Mouse (Mus musculus): ENCODE data around the gene Sdsl. TPM values are rescaled to one million over a fixed set of nuclear protein-coding genes. Genes with fewer than 3 reads are reported as not detected.
A peak's percentile ranks its signal among the peaks of the same experiment; 100 is the strongest.

The Sdsl gene
- polyA plus RNA-seq, 1 experiment from 2014 or later: 9.9 TPM

- peaks cover 98% of the 10 kb centered on the region for H3K27me3 ChIP-seq (replicated peaks; ENCODE audit: control insufficient read depth, insufficient read depth, low read length)
- DNase-seq (ENCODE audit: low spot score) (no peak), ATAC-seq (replicated peaks; ENCODE audit: low FRiP score, low TSS enrichment, low read depth) (no peak)
- H3K36me3 ChIP-seq (ENCODE audit: control insufficient read depth, insufficient read depth, low read length): no peaks in the 10 kb centered on the region
- no peak within 1 kb of the TSS for H3K9ac ChIP-seq (ENCODE audit: low read length)
- under 1% methylated on average over 69 of the region's 69 CpGs for WGBS
- no peak within 1 kb of the TSS for H3K4me3 ChIP-seq (ENCODE audit: low read depth, low read length)
- no peaks in the 10 kb centered on the region for H3K9me3 ChIP-seq (ENCODE audit: control insufficient read depth, low read length)
- H3K4me1 ChIP-seq (replicated peaks; ENCODE audit: control insufficient read depth, insufficient read depth, low read length): 0 out of 2 replicates have a peak, but pooled peaks cover 3% of the 10 kb centered on the region
- no peak within 1 kb of the TSS for H3K4me2 ChIP-seq (ENCODE audit: low read length)
- no peak within 1 kb of the TSS for H3K27ac ChIP-seq (ENCODE audit: low read depth)
These were observed 40.7 kb downstream of the Sdsl start, which contains the start of gene Lhx5 for GRCm38 (mm10) chr5:120431649-120432485. Lhx5 (plus strand) TSS chr5:120431699.

- H3K27ac ChIP-seq (ENCODE audit: low read depth): no peak overlapping the region
- DNase-seq (ENCODE audit: low spot score) (peak; percentile 70), ATAC-seq (replicated peaks; ENCODE audit: low FRiP score, low TSS enrichment, low read depth) (no peak)
- no peak overlapping the region for H3K4me2 ChIP-seq (ENCODE audit: low read length)
- H3K4me1 ChIP-seq (replicated peaks; ENCODE audit: control insufficient read depth, insufficient read depth, low read length): 0 out of 2 replicates have a peak, but pooled peaks cover 3% of the 10 kb centered on the region
- peaks cover 98% of the 10 kb centered on the region for H3K27me3 ChIP-seq (replicated peaks; ENCODE audit: control insufficient read depth, insufficient read depth, low read length)
- no peak overlapping the region for H3K4me3 ChIP-seq (ENCODE audit: low read depth, low read length)
- no peaks in the 10 kb centered on the region for H3K36me3 ChIP-seq (ENCODE audit: control insufficient read depth, insufficient read depth, low read length)
- WGBS: 1% methylated on average over 30 of the region's 30 CpGs
- no peak overlapping the region for H3K9ac ChIP-seq (ENCODE audit: low read length)
- H3K9me3 ChIP-seq (ENCODE audit: control insufficient read depth, low read length): no peaks in the 10 kb centered on the region
These were observed 41.5 kb downstream of the Sdsl start for GRCm38 (mm10) chr5:120431001-120431583.

DNA sequence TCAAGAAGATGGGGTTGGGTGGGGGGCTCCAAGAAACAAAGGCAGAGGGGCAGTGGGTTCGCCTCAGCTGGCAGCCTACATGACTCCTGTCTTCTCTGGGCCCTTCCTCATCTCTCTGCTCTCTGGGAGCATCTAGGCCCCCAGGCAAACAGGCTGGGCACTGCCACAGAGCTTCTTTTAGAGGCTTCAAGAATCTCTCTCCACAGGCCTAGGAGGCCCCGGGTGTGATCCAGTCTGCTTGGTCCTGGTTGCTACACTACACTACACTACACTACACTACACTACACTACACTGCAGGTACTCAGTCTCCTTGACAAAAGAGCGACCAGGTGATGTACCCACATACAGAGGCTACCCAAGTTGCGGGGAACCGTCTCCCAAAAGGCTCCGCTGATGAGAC, 42.9 kb downstream of the Sdsl start:
- ATAC-seq (replicated peaks; ENCODE audit: low FRiP score, low TSS enrichment, low read depth) (no peak), DNase-seq (ENCODE audit: low spot score) (peak; percentile 53)
- Histone ChIP-seq H3K4me3 (ENCODE audit: low read depth, low read length) (no peak overlapping the region), H3K36me3 (ENCODE audit: control insufficient read depth, insufficient read depth, low read length) (no peaks in the 10 kb centered on the region), H3K4me1 (replicated peaks; ENCODE audit: control insufficient read depth, insufficient read depth, low read length) (0 out of 2 replicates have a peak, but pooled peaks cover 3% of the 10 kb centered on the region), H3K9me3 (ENCODE audit: control insufficient read depth, low read length) (no peaks in the 10 kb centered on the region), H3K27me3 (replicated peaks; ENCODE audit: control insufficient read depth, insufficient read depth, low read length) (peaks cover 96% of the 10 kb centered on the region), H3K9ac (ENCODE audit: low read length) (no peak overlapping the region), H3K4me2 (ENCODE audit: low read length) (no peak overlapping the region), H3K27ac (ENCODE audit: low read depth) (no peak overlapping the region)
- 10% methylated on average over 6 of the region's 6 CpGs for WGBS

- peaks cover 96% of the 10 kb centered on the region for H3K27me3 ChIP-seq (replicated peaks; ENCODE audit: control insufficient read depth, insufficient read depth, low read length)
- H3K9ac ChIP-seq (ENCODE audit: low read length): no peak overlapping the region
- H3K9me3 ChIP-seq (ENCODE audit: control insufficient read depth, low read length): no peaks in the 10 kb centered on the region
- ATAC-seq (replicated peaks; ENCODE audit: low FRiP score, low TSS enrichment, low read depth) (no peak), DNase-seq (ENCODE audit: low spot score) (no peak)
- H3K36me3 ChIP-seq (ENCODE audit: control insufficient read depth, insufficient read depth, low read length): no peaks in the 10 kb centered on the region
- H3K4me2 ChIP-seq (ENCODE audit: low read length): no peak overlapping the region
- WGBS: 0% methylated on average over 5 of the region's 6 CpGs
- no peak overlapping the region for H3K27ac ChIP-seq (ENCODE audit: low read depth)
- H3K4me3 ChIP-seq (ENCODE audit: low read depth, low read length): no peak overlapping the region
- H3K4me1 ChIP-seq (replicated peaks; ENCODE audit: control insufficient read depth, insufficient read depth, low read length): 0 out of 2 replicates have a peak, but pooled peaks cover 3% of the 10 kb centered on the region
These were observed 43.6 kb downstream of the Sdsl start for GRCm38 (mm10) chr5:120428990-120429389.

DNA sequence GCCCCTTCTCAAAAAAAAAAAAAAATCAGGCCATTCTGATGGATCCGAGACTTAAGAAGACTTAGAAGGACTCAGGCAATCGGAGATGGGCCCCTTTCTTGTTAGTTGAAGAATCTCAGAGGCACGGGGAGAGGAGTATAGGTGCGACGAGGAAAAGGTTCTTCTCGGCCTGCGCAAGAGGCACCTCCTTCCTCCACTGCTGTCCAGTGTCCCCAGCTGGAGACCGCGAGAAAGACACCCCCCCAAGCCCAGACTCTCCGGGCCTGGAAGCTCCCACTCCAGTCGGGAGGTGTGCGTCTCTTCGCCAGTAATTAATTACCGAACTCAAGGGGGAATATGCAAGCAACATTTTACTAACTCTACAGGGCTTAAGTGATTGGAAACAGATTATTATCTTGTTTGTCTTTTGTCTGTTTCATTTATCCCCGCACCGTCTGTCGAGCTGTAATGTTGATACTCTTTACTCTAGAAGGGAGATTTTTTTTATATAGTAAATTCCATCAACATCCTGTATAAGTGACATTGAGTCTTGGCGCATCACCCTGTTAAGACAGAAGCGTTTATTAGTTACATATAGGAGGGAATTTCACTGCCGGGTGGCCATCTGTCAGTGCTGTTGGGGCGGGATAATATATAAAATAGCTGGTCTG, 44.3 kb downstream of the Sdsl start:
- H3K4me2 ChIP-seq (ENCODE audit: low read length): no peak overlapping the region
- H3K36me3 ChIP-seq (ENCODE audit: control insufficient read depth, insufficient read depth, low read length): no peaks in the 10 kb centered on the region
- H3K27ac ChIP-seq (ENCODE audit: low read depth): no peak overlapping the region
- 3% methylated on average over 21 of the region's 21 CpGs for WGBS
- H3K4me1 ChIP-seq (replicated peaks; ENCODE audit: control insufficient read depth, insufficient read depth, low read length): 0 out of 2 replicates have a peak, but pooled peaks cover 3% of the 10 kb centered on the region
- DNase-seq (ENCODE audit: low spot score) (peak; percentile 53), ATAC-seq (replicated peaks; ENCODE audit: low FRiP score, low TSS enrichment, low read depth) (no peak)
- H3K9me3 ChIP-seq (ENCODE audit: control insufficient read depth, low read length): no peaks in the 10 kb centered on the region
- H3K4me3 ChIP-seq (ENCODE audit: low read depth, low read length): no peak overlapping the region
- no peak overlapping the region for H3K9ac ChIP-seq (ENCODE audit: low read length)
- peaks cover 96% of the 10 kb centered on the region for H3K27me3 ChIP-seq (replicated peaks; ENCODE audit: control insufficient read depth, insufficient read depth, low read length)

DNA sequence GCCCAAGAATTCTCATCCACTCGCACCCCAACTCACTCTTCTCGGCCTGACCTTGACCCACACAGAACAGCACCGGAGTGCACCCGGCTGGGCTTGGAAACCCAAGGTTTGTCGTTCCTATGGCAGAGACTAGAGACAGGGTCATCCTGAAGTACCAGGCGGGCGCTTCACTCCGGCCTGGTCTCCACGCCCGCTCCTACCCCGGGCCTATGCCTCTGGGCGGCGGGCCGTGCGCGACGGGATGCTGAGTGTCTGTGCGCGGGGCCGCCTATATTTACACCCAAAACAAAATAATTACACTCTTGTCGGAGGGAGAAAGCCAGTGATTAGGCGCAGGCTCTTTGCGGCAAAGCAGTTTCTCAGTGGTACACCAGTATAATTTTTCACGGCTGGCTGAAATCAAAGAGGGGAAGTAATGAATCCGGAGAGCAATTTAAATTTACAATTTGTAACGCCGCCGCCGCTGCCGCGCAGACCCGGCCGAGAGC, 45.1 kb downstream of the Sdsl start:
- Histone ChIP-seq H3K27me3 (replicated peaks; ENCODE audit: control insufficient read depth, insufficient read depth, low read length) (peaks cover 96% of the 10 kb centered on the region), H3K9ac (ENCODE audit: low read length) (no peak overlapping the region), H3K4me3 (ENCODE audit: low read depth, low read length) (no peak overlapping the region), H3K36me3 (ENCODE audit: control insufficient read depth, insufficient read depth, low read length) (no peaks in the 10 kb centered on the region), H3K4me2 (ENCODE audit: low read length) (no peak overlapping the region), H3K9me3 (ENCODE audit: control insufficient read depth, low read length) (no peaks in the 10 kb centered on the region), H3K27ac (ENCODE audit: low read depth) (no peak overlapping the region), H3K4me1 (replicated peaks; ENCODE audit: control insufficient read depth, insufficient read depth, low read length) (0 out of 2 replicates have a peak, but pooled peaks cover 3% of the 10 kb centered on the region)
- no peak for ATAC-seq (replicated peaks; ENCODE audit: low FRiP score, low TSS enrichment, low read depth)
- DNase-seq (ENCODE audit: low spot score): peak; percentile 55
- WGBS: under 1% methylated on average over 33 of the region's 33 CpGs

DNA sequence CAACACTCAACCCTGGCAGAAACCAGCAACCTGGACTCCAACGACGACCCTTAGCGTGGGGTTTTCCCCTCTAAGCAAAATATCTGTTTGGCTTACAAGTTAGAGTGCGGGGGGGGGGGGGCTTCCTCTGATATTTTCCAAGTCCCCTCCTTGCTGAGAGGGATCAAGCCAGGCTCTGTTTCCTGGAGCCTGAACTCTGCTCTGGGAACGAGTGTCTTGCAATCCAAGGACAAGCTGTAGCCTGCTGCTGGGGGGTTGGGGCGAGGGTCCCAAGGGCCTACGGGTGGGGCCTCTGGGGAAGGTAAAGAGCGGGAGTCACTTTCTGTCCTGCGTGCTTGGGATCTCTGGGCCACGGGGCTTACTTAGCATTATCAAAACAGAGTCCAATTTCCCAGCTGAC, 46.0 kb downstream of the Sdsl start:
- DNase-seq (ENCODE audit: low spot score): no peak
- Histone ChIP-seq H3K27me3 (replicated peaks; ENCODE audit: control insufficient read depth, insufficient read depth, low read length) (peaks cover 96% of the 10 kb centered on the region), H3K36me3 (ENCODE audit: control insufficient read depth, insufficient read depth, low read length) (no peaks in the 10 kb centered on the region), H3K4me3 (ENCODE audit: low read depth, low read length) (no peak overlapping the region), H3K27ac (ENCODE audit: low read depth) (no peak overlapping the region), H3K4me1 (replicated peaks; ENCODE audit: control insufficient read depth, insufficient read depth, low read length) (no peaks in the 10 kb centered on the region), H3K9me3 (ENCODE audit: control insufficient read depth, low read length) (no peaks in the 10 kb centered on the region), H3K4me2 (ENCODE audit: low read length) (no peak overlapping the region), H3K9ac (ENCODE audit: low read length) (no peak overlapping the region)
- WGBS: 2% methylated on average over 10 of the region's 10 CpGs
- ATAC-seq (replicated peaks; ENCODE audit: low FRiP score, low TSS enrichment, low read depth): no peak

DNA sequence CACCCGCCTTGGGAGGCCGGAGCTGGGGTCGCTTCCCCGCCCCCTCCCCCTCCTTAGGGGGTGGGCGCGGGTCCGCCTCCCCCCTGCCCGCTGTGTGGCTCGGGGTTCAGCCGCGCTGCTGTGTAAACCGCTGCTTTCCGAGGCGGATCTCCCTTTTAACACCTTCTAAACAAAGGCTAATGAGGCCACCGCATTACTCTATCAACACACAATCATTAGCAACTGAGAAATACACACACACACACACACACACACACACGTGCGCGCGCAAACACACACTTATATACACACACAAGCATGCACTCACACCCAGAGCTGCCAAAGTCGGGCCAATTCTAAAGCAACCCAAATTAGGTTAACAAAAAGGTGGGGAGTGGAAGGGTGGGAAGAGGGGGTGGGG, 46.9 kb downstream of the Sdsl start:
- Histone ChIP-seq H3K4me1 (replicated peaks; ENCODE audit: control insufficient read depth, insufficient read depth, low read length) (no peaks in the 10 kb centered on the region), H3K9me3 (ENCODE audit: control insufficient read depth, low read length) (no peaks in the 10 kb centered on the region), H3K9ac (ENCODE audit: low read length) (no peak overlapping the region), H3K27me3 (replicated peaks; ENCODE audit: control insufficient read depth, insufficient read depth, low read length) (peaks cover 95% of the 10 kb centered on the region), H3K4me3 (ENCODE audit: low read depth, low read length) (no peak overlapping the region), H3K36me3 (ENCODE audit: control insufficient read depth, insufficient read depth, low read length) (no peaks in the 10 kb centered on the region), H3K27ac (ENCODE audit: low read depth) (no peak overlapping the region), H3K4me2 (ENCODE audit: low read length) (no peak overlapping the region)
- ATAC-seq (replicated peaks; ENCODE audit: low FRiP score, low TSS enrichment, low read depth) (no peak), DNase-seq (ENCODE audit: low spot score) (no peak)
- WGBS: under 1% methylated on average over 16 of the region's 20 CpGs

Measured in intestine, embryonic 14.5 days (tissue).